Mouse (Mus musculus) embryo, embryonic 10 days (tissue): ENCODE data around the gene Tnn.

Experiments used
- DNase-seq: peaks from one replicate; pipeline ENCODE4 v3.0.0-alpha.2; 2015; ENCODE audit warnings: low spot score

Tnn gene

GRCm38 (mm10) chr1:160153480-160153879 lies at the start of gene Tnn:
Tnn (minus strand) TSS chr1:160153580.
- DNase-seq, result no peak

- DNase-seq, result no peak
These were observed 41.9 kb upstream of the Tnn start for GRCm38 (mm10) chr1:160195337-160195663.

DNA sequence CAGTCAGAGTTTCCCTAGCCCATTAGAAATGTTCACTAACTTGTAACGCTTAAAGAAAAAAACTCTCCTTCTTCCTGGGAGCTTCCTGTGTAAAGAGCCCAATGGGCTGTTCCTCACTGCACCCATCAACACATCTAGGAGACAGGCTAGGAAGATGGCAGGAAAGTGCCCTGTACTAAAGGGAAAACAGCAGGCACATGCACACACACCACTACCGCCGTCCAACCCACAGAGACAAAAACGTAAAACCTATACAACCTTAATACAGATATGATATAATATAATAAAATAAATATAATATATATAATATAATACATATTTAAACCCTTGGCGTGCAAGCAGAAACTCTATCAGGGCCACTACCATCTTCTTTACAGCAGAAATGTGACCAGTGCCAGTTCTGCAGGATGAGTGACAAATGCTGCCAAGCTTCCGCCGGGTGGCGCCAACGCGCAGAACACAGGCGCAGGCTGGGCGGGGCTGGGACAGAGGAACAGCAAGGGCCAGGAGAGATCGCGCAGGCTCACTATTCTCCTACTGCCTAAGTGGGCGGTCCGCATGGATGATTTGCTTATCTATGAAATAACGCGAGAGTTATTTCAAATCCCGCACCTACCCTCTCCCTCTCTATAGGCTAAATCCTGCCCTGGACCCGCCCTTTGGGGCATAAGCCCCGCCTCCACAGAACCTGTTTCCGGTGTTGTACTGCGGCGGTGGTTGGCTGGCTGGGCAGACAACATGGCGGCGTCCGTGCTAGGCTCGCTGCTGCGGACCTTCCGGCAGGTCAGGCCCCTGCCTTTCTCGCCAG lies 41.4 kb upstream of the Tnn start, which contains the start of gene Mrps14:
Gene Mrps14, plus strand, starts transcription at position 687 of the 808 bp plus-strand sequence.
- DNase-seq, result peak; percentile 99

- DNase-seq, result peak; percentile 80
These were observed 31.1 kb upstream of the Tnn start for GRCm38 (mm10) chr1:160184506-160184905.

- DNase-seq, result no peak
These were observed 27.8 kb upstream of the Tnn start for GRCm38 (mm10) chr1:160181216-160181615.

DNA sequence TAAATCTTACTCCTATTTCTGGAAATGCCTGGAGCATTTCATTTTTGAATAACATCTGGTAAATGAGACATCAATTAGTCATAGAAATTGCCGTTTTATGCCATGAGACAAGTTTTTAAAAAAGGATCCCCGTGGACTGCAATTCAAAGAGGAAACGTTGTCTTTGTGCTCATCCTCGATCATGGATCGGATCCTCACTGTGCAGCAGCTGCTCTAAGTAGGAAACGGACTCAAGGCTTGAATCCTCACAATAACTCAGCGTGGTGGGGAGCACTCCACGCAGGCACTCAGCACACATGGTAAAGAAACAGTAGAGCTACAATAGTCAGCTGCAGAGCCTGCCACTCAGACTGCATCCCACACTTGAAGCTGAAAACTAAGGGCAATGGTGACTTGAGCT lies 23.5 kb upstream of the Tnn start:
- DNase-seq, result no peak

GRCm38 (mm10) chr1:160166600-160166999 lies 13.2 kb upstream of the Tnn start:
- peak; percentile 20 for DNase-seq

GRCm38 (mm10) chr1:160158190-160158589 lies 4.8 kb upstream of the Tnn start:
- DNase-seq, result no peak

GRCm38 (mm10) chr1:160150726-160151125 lies 2.7 kb downstream of the Tnn start:
- no peak for DNase-seq

GRCm38 (mm10) chr1:160149291-160149906 lies 4.0 kb downstream of the Tnn start:
- DNase-seq, result no peak

GRCm38 (mm10) chr1:160147274-160147673 lies 6.1 kb downstream of the Tnn start:
- DNase-seq, result no peak

- no peak for DNase-seq
These were observed 7.8 kb downstream of the Tnn start for GRCm38 (mm10) chr1:160145606-160146005.

DNA sequence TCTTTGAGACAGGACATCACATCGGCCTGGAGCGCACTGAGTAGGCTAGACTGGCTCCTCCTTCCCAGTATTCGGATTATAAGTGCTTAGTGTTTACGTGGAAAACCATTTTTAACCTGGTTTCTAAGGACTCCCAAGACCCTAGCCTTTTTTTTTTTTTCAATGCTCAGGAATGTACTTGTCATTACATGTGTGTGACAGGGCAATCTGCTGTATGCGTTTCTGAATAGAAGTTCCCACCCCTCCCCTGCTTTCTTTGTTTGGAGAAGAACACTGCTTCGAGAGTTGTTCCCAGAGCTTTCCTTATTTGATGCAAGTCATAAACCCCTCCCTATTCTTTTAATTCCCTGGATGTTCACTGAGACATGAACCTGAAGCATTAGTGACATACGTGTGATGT lies 9.0 kb downstream of the Tnn start:
- no peak for DNase-seq

GRCm38 (mm10) chr1:160136362-160136890 lies 17.0 kb downstream of the Tnn start:
- no peak for DNase-seq

- DNase-seq, result no peak
These were observed 19.8 kb downstream of the Tnn start for GRCm38 (mm10) chr1:160133464-160134079.

DNA sequence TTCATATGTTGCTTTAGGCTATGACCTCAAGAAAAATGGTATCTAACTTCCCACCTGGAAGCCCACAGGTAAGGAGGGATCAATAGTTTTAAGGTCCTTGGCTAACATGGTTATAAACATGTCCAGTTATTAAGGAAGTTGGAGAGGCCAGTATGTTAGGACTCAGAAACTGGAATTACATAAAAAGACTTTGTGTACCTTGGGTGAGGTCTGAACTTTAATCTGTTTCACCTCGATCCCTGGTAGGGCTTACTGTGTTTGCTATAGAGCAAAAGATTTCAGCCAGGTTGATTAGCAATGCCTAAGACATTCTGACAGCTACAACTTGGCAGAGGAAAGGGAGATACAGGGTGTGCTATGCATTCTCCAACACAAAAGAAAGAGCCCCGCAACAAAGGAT lies 29.4 kb downstream of the Tnn start:
- DNase-seq, result no peak

DNA sequence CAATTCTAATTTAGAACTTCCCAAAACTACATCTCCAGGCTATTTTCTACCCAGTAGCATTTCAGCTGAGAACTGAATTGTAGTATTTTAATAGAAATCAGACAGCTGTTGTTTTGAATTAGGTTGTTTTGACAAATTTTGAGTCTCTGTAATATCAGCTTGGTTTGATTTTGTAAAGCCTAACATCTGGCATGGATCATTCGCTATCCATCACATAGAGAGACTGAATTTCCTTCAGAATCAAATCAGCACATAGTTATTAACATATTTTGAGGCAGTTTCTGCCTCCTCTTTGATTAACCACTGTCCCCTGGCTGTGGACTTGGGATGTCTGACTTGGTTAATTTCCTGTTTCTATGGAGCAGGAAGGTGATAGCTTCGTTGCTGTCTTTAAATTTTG lies 44.8 kb downstream of the Tnn start:
- no peak for DNase-seq

DNA sequence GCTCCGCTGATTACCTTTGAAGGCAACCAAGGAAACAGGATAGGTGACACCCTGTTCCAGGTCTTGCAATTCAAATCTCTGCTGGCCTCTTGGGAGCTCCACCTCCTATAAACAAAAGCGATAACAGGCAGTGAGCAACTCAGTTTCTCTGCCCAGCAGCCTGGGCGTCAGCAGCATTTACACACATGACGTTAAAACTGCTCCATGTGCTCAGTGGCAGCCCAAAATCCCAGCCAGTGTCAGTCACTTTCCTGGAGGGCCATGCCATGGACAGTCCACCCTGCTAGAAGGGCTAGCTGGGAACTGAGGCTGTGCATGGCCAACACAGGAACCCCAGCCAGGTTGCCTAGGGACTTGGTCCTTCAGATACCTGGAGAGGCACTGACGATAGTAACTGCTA lies 48.0 kb downstream of the Tnn start:
- no peak for DNase-seq

- no peak for DNase-seq
These were observed 52.4 kb downstream of the Tnn start for GRCm38 (mm10) chr1:160100996-160101395.

GRCm38 (mm10) chr1:160099659-160100302 lies 53.6 kb downstream of the Tnn start:
- DNase-seq, result no peak

DNA sequence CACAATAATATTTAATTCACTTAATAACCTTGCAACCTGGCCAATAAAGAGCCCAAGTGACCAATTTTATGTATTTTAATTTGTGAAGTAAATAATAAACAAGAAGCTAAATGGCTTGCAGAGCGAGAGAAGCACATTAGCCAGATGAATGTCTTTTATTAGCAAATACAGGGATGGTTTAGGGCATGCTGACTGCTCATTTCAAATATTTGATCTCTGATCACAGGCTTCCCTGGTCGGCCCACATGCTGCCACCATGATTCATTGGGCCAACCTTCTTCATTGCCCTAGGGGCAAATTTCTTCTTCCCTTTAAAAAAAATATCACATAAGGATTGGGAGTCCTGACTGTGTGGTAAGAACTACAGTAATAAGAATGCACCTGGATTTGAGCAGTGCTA lies 66.7 kb downstream of the Tnn start:
- DNase-seq, result no peak

GRCm38 (mm10) chr1:160084239-160084638 lies 69.1 kb downstream of the Tnn start:
- no peak for DNase-seq

DNA sequence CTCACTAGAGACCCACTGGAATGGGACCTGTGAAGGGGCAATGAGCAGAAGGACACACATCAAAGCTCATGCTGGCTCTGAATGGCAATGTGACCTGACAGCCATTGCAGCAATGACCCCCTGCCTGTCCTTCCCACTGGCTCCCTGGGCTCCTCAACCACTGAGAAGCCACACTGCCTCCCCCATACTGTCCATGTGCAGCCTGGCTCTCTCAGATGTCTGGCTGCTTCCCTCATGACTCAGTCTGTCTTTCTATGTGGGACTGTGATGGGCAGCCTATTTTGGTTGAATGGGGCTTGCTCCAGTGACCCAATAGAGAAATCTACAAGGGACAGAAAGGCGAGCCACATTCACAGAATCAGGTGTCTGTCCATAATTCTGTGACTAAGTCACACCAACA lies 70.7 kb downstream of the Tnn start:
- no peak for DNase-seq
